ENCODE assay signal across 8 mouse cellular contexts in genomic region chr11:52346635-52347005, GRCm38 (mm10). TPM values are rescaled to one million over a fixed set of nuclear protein-coding genes. Genes with fewer than 3 reads are reported as not detected.
DNase-seq lines count a peak whose midpoint lies in the region; TF ChIP-seq lines count a peak whose summit lies in the region.

No protein-coding gene starts in this region.

- intact Hi-C loops in left cerebral cortex, adult 2 months (cut with DNase I), result no loop called here
- intact Hi-C loops in left cerebral cortex, postnatal 25 days (cut with DNase I), result loop anchor here (10.0 kb wide), 1 partner anchor 302 kb away; no protein-coding TSS in a partner anchor

- no peak for TF ChIP-seq CTCF in left cerebral cortex, adult 2 months (IDR thresholded peaks at IDR 0.05)

- H3K4me3 ChIP-seq in left cerebral cortex, adult 2 months, result peak overlapping the region; percentile 26

- H3K27ac ChIP-seq in left cerebral cortex, adult 2 months, result peak overlapping the region; percentile 70

- DNase-seq in left cerebral cortex, adult 2 months (ENCODE audit: extremely low spot score in 1 of 2, low spot score in 2 of 2), result no peak
- DNase-seq in left cerebral cortex, postnatal 25 days (ENCODE audit: low spot score in 2 of 2), result no peak
- DNase-seq in ZHBTc4 (ENCODE audit: low read depth, low spot score), result peak; percentile 97
- DNase-seq in forelimb bud, embryonic 11.5 days (ENCODE audit: low read depth, low spot score), result peak; percentile 73
- DNase-seq in kidney, postnatal 25 days, result peak; percentile 38 to 69
- DNase-seq in mesoderm, embryonic 11.5 days (ENCODE audit: low read depth, low spot score), result peak; percentile 79
- peak; percentile 60 for DNase-seq in thymus, postnatal 14 days
- no peak for DNase-seq in frontal cortex, postnatal 36 days (ENCODE audit: low spot score in 2 of 2)

RNA-seq across cellular contexts. Expression of gene Vdac1, which starts 14.0 kb away (rescaled TPM):
- 100 to 1,000 TPM; 518 to 557 TPM for total RNA-seq in left cerebral cortex, adult 2 months (2021)
- 100 to 1,000 TPM; 544 to 569 TPM for total RNA-seq in left cerebral cortex, postnatal 25 days (2021)

RNA-seq across cellular contexts. Expression of gene 9530068E07Rik, which starts 49.6 kb away (rescaled TPM):
- total RNA-seq in left cerebral cortex, adult 2 months (2021), result 10 to 100 TPM; 59.2 to 64.2 TPM
- 10 to 100 TPM; 66.9 to 68.5 TPM for total RNA-seq in left cerebral cortex, postnatal 25 days (2021)

Comparison
In these comparisons a context has a peak if more than half of its experiments do, and no peak if none do; other contexts are left out.
1. DNase-seq: peak in ZHBTc4 (single experiment), forelimb bud, embryonic 11.5 days (single experiment), kidney, postnatal 25 days (2 of 2), mesoderm, embryonic 11.5 days (single experiment) and thymus, postnatal 14 days (single experiment); none in left cerebral cortex, adult 2 months (0 of 2), left cerebral cortex, postnatal 25 days (0 of 2) and frontal cortex, postnatal 36 days (0 of 2).